Mouse (Mus musculus): Measurements from ENCODE around the gene Fli1.

DNA sequence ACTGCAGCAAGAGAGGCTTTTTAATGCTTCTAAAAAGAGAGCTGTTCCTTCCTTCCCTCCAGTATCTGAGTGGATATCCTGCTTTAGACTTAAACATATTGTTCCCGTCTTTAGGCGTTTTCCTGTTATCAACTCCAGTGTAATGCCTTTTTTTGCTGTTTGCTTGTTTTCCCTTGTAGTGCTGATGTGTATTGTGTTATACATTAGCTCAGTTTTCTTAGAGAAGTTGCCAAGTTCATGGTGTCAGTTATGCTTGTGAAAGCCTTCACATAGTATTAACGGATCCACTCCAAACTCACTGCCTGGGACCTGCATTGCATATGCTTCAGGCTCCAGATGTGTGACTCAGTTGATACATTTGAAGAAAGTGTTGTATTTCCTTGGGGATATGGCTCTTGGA, 22.6 kb upstream of the Fli1 start:
- TF ChIP-seq CTCF (IDR thresholded peaks at IDR 0.05; ENCODE audit: low read depth) (no peak), EP300 (IDR thresholded peaks at IDR 0.05; ENCODE audit: low read depth) (no peak)

Measured in liver, embryonic 14.5 days (tissue).